Mouse (Mus musculus) lung, embryonic 15.5 days (tissue): Measurements from ENCODE around the gene Itpr2. TPM values are rescaled to one million over a fixed set of nuclear protein-coding genes. Genes with fewer than 3 reads are reported as not detected.

Experiments used
- ATAC-seq: fragments of 200-750 bp; cut with Nextera tagmentation; 2 replicates; pipeline ENCODE4 v1.8.0; 2017; ENCODE audit warnings: moderate number of reproducible peaks, borderline replicate concordance; ENCODE audit not compliant: low FRiP score, low TSS enrichment; ENCODE audit errors: extremely low read depth
- H3K27ac ChIP-seq: fragments of 300-500 bp; sonication (generic); 2 replicates; pipeline ENCODE4 v1.5.1; 2015; ENCODE audit warnings: moderate library complexity, mild to moderate bottlenecking, inconsistent platforms
- H3K27me3 ChIP-seq: fragments of 300-500 bp; sonication (generic); 2 replicates; pipeline ENCODE4 v1.6.1; 2015; ENCODE audit warnings: inconsistent platforms
- H3K36me3 ChIP-seq: fragments of 300-500 bp; sonication (generic); 2 replicates; pipeline ENCODE4 v1.6.1; 2015; ENCODE audit warnings: inconsistent platforms
- H3K4me1 ChIP-seq: fragments of 300-500 bp; sonication (generic); 2 replicates; pipeline ENCODE4 v1.6.1; 2015; ENCODE audit warnings: inconsistent platforms
- H3K4me2 ChIP-seq: fragments of 300-500 bp; sonication (generic); 2 replicates; pipeline ENCODE4 v1.6.1; 2015; ENCODE audit warnings: inconsistent platforms, mild to moderate bottlenecking, moderate library complexity
- H3K4me3 ChIP-seq: fragments of 300-500 bp; sonication (generic); 2 replicates; pipeline ENCODE4 v1.5.1; 2015; ENCODE audit warnings: mild to moderate bottlenecking, inconsistent platforms
- H3K9ac ChIP-seq: fragments of 300-500 bp; sonication (generic); 2 replicates; pipeline ENCODE4 v1.6.1; 2015; ENCODE audit warnings: inconsistent platforms
- H3K9me3 ChIP-seq: fragments of 300-500 bp; sonication (generic); 2 replicates; pipeline ENCODE4 v1.6.1; 2016; ENCODE audit warnings: inconsistent platforms
- WGBS: fragments of 180-500 bp; shearing (Covaris S2); methylation state at CpG from one replicate; pipeline ENCODE4 v1.1.7; 2015; 5-methylcytosine and 5-hydroxymethylcytosine counted together
- polyA plus RNA-seq: library from polyadenylated mRNA; unstranded; fragments of >200 nt; fragmentation: Nextera tagmentation; extraction: Ambion mirVana; gene quantifications from 2 replicates; pipeline ENCODE4 v1.2.1, GENCODE M21; 2015

Itpr2 gene
- polyA plus RNA-seq, 1 experiment from 2014 or later, result 18.8 TPM

DNA sequence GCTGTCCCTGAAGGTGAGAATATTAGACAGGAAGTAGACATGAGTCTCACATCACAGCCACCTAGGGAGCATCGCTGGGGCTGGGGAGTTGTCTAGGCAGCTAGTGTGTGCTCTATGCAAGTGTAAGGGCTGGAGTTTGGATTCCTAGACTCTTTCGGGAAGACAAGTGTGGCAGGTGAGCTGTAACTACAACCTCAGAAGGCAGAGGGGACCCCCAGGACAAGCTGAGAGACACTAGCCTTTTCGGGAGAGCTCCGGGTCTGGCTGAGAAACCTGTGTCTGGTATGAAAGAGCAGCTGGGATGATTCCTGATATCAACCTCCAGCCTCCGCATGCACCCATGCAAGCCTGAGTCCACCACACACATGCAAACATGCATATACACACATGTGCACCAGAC is 232.7 kb downstream of the Itpr2 start:
- H3K36me3 ChIP-seq, result no peaks in the 10 kb centered on the region
- 90% methylated on average over 5 of the region's 5 CpGs for WGBS
- no peak for ATAC-seq
- no peak overlapping the region for H3K27ac ChIP-seq
- peaks cover 14% of the 10 kb centered on the region; the same call in 1 of the 2 replicates for H3K4me1 ChIP-seq
- no peaks in the 10 kb centered on the region for H3K27me3 ChIP-seq
- H3K9me3 ChIP-seq, result no peaks in the 10 kb centered on the region
- H3K4me3 ChIP-seq, result no peak overlapping the region
- no peak overlapping the region for H3K4me2 ChIP-seq
- no peak overlapping the region for H3K9ac ChIP-seq

DNA sequence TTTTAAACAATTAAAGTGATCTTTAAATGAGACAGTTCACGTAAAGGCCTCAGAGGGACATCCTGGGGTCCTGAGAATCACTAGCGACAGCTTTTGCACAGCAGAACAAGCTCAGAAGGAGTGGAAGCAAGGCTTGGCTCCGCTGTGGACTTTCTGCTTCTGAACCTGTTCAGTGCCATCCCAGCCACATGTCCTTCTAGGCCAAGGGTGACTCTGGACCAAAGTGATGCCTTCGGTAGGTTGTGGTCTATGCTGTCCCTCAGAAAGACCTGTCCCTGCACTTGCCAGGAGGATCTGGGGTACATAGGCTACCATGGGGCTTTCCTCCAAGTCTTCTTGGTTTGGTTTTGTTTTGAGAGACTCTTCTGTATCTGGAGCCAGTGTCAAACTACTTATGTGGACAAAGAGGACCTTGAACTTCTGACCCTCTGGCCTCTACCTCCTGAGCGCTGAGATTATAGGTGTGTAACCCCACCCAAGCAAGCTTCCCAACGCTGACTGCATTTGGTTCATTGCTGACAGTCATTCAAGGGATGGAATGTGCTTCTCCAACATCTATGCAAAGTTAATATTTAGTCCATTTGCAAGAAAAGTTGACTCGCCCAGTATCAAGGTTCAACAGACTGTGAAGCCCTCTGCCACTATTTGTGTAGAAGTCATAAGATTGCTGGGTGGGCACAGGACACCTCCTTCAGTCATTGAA is 241.2 kb downstream of the Itpr2 start:
- H3K9ac ChIP-seq, result no peak overlapping the region
- H3K27me3 ChIP-seq, result no peaks in the 10 kb centered on the region
- 0 out of 2 replicates have a peak, but pooled peaks cover 2% of the 10 kb centered on the region for H3K36me3 ChIP-seq
- H3K4me2 ChIP-seq, result no peak overlapping the region
- WGBS, result 84% methylated on average over 7 of the region's 7 CpGs
- ATAC-seq, result no peak
- no peak overlapping the region for H3K4me3 ChIP-seq
- H3K27ac ChIP-seq, result no peak overlapping the region
- no peaks in the 10 kb centered on the region for H3K9me3 ChIP-seq
- H3K4me1 ChIP-seq, result 0 out of 2 replicates have a peak, but pooled peaks cover 4% of the 10 kb centered on the region

DNA sequence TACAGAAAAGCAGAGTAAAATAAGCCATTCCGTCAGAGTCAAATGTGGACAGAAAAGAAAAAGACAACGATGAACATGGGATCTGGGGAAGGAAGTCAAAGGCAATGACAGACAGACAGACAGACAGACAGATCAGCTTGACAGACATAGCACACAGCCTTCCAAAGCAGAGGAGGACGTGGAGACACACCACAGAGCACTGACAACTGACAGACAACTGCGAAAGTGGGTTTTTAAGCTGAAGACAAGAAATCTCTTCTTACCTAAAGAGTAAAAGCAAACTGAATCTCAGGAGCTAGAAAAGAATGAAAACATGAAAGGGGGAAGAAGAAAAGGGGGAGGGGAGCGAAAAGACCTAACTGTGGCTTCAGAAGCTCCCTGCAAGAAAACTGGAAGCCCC is 243.3 kb downstream of the Itpr2 start:
- no peak for ATAC-seq
- no peaks in the 10 kb centered on the region for H3K9me3 ChIP-seq
- 0 out of 2 replicates have a peak, but pooled peaks cover 4% of the 10 kb centered on the region for H3K4me1 ChIP-seq
- no peak overlapping the region for H3K9ac ChIP-seq
- H3K27ac ChIP-seq, result no peak overlapping the region
- H3K4me3 ChIP-seq, result no peak overlapping the region
- H3K4me2 ChIP-seq, result no peak overlapping the region
- WGBS, result 91% methylated on average over 5 of the region's 5 CpGs
- H3K36me3 ChIP-seq, result 0 out of 2 replicates have a peak, but pooled peaks cover 2% of the 10 kb centered on the region
- no peaks in the 10 kb centered on the region for H3K27me3 ChIP-seq

DNA sequence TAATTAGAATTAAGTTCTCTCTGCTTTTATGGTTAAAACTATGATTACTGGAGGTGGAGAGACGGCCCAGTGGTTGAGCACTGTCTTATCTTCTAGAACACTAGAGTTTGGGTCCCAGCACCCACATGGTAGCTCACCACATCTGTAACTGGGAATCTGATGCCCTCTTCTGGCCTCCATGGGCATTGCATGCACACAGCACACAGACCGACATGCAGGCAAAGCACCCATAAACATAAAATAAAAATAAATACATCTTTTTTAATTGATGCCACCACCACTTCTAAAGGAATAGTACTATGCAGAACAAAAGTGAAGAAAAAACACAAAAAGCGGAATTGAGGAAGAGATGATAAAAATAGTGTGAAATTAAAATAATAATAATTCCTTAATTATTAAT is 243.8 kb downstream of the Itpr2 start:
- 0 out of 2 replicates have a peak, but pooled peaks cover 4% of the 10 kb centered on the region for H3K4me1 ChIP-seq
- ATAC-seq, result no peak
- H3K9ac ChIP-seq, result no peak overlapping the region
- H3K9me3 ChIP-seq, result no peaks in the 10 kb centered on the region
- no peak overlapping the region for H3K4me2 ChIP-seq
- no peak overlapping the region for H3K4me3 ChIP-seq
- H3K27ac ChIP-seq, result no peak overlapping the region
- no peaks in the 10 kb centered on the region for H3K27me3 ChIP-seq
- WGBS, result 95% methylated on average over 3 of the region's 3 CpGs
- 0 out of 2 replicates have a peak, but pooled peaks cover 2% of the 10 kb centered on the region for H3K36me3 ChIP-seq

DNA sequence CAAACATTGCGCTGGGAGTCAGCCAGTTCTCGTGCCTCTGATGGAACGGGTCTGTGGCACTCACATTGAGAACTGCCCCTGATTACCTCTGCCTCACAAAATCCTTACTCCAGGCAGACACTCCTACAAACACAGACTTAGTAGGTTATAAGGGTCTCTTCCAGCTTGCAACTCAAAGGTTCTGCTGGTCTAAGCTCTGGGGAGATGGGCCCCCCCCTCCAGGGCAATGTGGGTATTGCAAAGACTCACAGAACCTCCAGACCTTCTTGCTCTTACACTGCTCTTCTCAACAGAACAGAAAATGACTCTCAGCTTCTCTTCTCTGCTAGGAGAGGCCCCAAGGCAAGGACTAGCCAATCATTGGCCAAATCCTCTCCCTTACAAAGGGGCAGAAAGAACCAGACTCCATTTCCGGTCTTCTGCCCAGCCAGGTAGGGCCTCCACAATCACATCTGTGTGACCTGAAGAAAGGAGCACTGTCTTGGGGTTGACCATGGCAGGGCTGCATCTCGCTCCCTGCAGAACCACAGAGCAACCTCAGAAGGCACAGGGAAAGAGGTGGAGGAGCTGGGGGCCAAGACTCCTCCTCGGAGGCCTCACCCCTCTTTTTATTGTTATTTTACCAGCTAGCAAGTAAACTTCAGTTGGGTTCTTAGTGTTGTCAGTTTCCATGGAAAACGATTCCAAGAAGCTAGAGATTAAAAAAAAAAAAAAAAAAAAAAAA is 244.9 kb downstream of the Itpr2 start:
- H3K27ac ChIP-seq, result no peak overlapping the region
- H3K4me3 ChIP-seq, result no peak overlapping the region
- no peak for ATAC-seq
- H3K9me3 ChIP-seq, result no peaks in the 10 kb centered on the region
- no peak overlapping the region for H3K4me2 ChIP-seq
- H3K36me3 ChIP-seq, result 0 out of 2 replicates have a peak, but pooled peaks cover 2% of the 10 kb centered on the region
- H3K27me3 ChIP-seq, result no peaks in the 10 kb centered on the region
- no peak overlapping the region for H3K9ac ChIP-seq
- H3K4me1 ChIP-seq, result 0 out of 2 replicates have a peak, but pooled peaks cover 4% of the 10 kb centered on the region
- 73% methylated on average over 7 of the region's 7 CpGs for WGBS

DNA sequence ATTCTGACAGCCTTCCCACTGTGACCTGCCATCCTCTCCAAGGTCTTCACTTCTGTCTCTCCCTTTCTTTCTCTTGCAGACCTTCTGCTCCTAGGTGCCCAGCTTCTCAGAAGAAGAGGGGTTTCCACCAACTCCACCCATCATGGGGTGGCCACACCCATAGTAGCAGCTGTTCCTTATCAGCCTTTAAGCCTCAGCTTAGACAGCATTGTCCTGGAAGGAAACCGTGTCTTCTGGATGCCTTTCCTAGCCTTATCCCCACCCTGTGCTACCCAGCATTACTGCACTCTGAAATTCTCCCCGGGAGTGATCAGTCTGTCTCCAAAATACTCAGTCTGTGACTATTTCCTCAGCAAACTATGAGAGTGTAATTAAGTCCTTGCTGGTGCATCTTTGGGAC is 245.6 kb downstream of the Itpr2 start:
- 28% methylated on average over 2 of the region's 2 CpGs for WGBS

DNA sequence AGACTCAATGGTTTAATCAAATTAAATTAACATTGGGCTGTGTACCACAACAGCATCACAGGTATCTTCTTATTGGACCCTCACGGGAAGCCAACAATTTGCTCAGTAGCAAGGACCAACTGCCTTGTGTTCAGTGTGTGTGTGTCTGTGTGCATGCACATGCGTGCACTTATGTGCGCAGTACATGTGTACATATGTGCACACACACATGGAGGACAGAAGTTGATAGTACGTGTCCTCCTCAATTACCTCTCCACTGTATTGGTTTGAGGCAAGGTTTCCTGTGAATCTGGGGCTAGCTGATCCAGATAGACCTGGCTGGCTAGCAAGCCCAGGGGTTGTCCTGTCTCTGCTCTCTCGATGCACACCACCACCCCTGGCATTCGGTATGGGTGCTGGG is 246.4 kb downstream of the Itpr2 start:
- Histone ChIP-seq H3K27me3 (no peaks in the 10 kb centered on the region), H3K4me3 (no peak overlapping the region), H3K36me3 (0 out of 2 replicates have a peak, but pooled peaks cover 2% of the 10 kb centered on the region), H3K9me3 (no peaks in the 10 kb centered on the region), H3K27ac (no peak overlapping the region), H3K9ac (no peak overlapping the region), H3K4me1 (0 out of 2 replicates have a peak, but pooled peaks cover 4% of the 10 kb centered on the region), H3K4me2 (no peak overlapping the region)
- ATAC-seq, result no peak
- WGBS, result 92% methylated on average over 6 of the region's 6 CpGs

More for the DNA sequence above, 245.6 kb downstream of the Itpr2 start:
- Histone ChIP-seq H3K4me3 (no peak overlapping the region), H3K27ac (no peak overlapping the region), H3K27me3 (no peaks in the 10 kb centered on the region), H3K4me1 (0 out of 2 replicates have a peak, but pooled peaks cover 4% of the 10 kb centered on the region), H3K4me2 (no peak overlapping the region), H3K36me3 (0 out of 2 replicates have a peak, but pooled peaks cover 2% of the 10 kb centered on the region), H3K9me3 (no peaks in the 10 kb centered on the region), H3K9ac (no peak overlapping the region)
- ATAC-seq, result no peak; the same call in 1 of the 2 replicates

DNA sequence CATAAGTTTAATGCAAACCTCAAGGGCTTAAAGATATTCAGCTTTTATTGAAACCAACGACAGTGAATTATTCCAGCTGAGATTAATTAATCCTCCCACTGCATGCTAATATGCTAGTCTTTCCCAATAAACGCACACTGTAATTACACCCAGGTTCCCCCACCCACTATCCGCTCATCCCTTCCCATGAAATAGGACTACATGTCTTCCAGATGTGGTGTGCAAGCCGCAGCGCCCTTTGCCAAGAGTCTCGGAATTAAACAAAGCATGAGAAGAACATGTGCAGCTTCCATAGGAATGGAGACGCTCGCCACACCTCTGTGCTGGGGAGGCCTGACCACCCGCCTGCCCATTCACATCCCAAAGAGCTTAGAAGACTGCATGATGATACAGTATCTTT is 247.1 kb downstream of the Itpr2 start:
- Histone ChIP-seq H3K36me3 (0 out of 2 replicates have a peak, but pooled peaks cover 2% of the 10 kb centered on the region), H3K4me1 (0 out of 2 replicates have a peak, but pooled peaks cover 4% of the 10 kb centered on the region), H3K27ac (no peak overlapping the region), H3K27me3 (no peaks in the 10 kb centered on the region), H3K4me3 (no peak overlapping the region), H3K4me2 (no peak overlapping the region), H3K9ac (no peak overlapping the region), H3K9me3 (no peaks in the 10 kb centered on the region)
- no peak for ATAC-seq
- 78% methylated on average over 9 of the region's 9 CpGs for WGBS

DNA sequence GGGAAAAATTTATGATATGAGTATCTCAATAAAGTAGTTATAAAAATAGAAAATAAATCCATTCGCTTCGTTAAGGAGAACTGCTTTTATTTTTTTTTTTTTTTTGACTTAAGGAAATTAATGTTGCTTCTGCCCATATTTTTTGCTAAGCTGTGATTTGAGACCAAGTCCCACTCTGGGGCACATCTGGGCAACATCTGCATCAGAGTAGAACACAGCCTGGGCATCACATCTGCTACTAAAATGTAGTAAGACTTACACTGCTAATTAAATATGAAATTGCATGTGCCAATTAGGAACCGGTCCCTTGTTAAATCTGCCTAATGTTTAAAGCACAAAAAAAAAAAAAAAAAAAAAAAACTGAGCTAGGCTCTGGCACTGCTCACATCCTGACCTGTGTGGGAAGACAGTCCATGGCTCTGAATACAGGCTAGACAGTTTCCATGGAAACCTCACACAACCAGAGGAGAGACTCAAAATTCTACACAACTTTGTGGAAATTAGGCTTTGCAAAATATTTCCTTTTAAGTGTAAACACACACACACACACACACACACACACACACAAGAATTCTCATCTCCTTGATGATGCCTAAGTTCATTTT is 247.7 kb downstream of the Itpr2 start:
- Histone ChIP-seq H3K9ac (no peak overlapping the region), H3K9me3 (no peaks in the 10 kb centered on the region), H3K36me3 (0 out of 2 replicates have a peak, but pooled peaks cover 2% of the 10 kb centered on the region), H3K27ac (no peak overlapping the region), H3K4me1 (0 out of 2 replicates have a peak, but pooled peaks cover 4% of the 10 kb centered on the region), H3K4me2 (no peak overlapping the region), H3K4me3 (no peak overlapping the region), H3K27me3 (no peaks in the 10 kb centered on the region)
- WGBS, result 84% methylated on average over 3 of the region's 3 CpGs
- ATAC-seq, result no peak

DNA sequence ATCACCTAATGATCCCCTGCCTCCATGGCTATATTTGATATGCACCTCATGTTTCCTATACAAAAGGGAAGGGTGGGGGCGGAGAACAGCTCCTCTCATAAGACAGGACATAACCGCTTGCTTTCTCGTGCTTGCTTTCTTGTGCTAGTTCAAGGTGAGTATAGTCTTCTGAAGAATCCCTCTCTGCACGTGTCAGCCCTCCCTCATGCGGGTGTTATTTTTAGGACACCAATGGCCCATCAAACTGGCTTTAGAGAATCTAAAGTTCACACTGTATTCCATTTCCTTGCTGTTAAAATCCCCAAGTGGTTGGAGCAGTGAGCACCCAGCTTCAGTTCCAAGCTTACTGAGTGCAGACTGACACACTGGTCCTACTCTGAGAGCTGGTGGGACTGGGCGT is 252.9 kb downstream of the Itpr2 start:
- Histone ChIP-seq H3K9me3 (no peaks in the 10 kb centered on the region), H3K27ac (no peak overlapping the region), H3K27me3 (no peaks in the 10 kb centered on the region), H3K4me3 (no peak overlapping the region), H3K9ac (no peak overlapping the region), H3K4me1 (no peaks in the 10 kb centered on the region), H3K4me2 (no peak overlapping the region), H3K36me3 (no peaks in the 10 kb centered on the region)
- ATAC-seq, result no peak
- 83% methylated on average over 6 of the region's 6 CpGs for WGBS

DNA sequence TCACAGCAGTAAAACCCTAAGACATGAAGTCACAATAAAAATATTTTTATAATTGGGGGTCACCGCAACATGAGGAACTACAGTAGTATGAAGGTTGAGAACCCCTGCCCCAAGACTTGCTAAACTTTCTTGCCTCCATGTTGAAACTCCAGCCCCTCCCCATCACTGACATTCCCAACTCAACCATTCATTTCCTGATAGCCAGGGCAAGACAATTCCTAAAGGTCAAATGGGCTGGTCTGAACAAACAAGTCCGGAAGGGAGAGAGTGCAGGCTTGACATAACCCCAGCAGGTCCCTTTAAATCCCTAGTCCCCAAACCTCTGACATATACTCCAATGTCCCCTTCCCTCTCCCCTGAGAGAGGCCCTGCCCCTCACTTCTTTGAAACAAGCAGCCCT is 253.7 kb downstream of the Itpr2 start:
- no peak overlapping the region for H3K4me3 ChIP-seq
- 75% methylated on average over 2 of the region's 2 CpGs for WGBS
- no peak for ATAC-seq

More for the DNA sequence above, 253.7 kb downstream of the Itpr2 start:
- no peak overlapping the region for H3K27ac ChIP-seq
- H3K9me3 ChIP-seq, result no peaks in the 10 kb centered on the region
- no peak overlapping the region for H3K9ac ChIP-seq
- H3K36me3 ChIP-seq, result no peaks in the 10 kb centered on the region
- H3K4me2 ChIP-seq, result no peak overlapping the region
- H3K4me1 ChIP-seq, result no peaks in the 10 kb centered on the region
- H3K27me3 ChIP-seq, result no peaks in the 10 kb centered on the region
